Mouse (Mus musculus) megakaryocyte, embryonic 14.5 days (primary cell): Measurements from ENCODE around the gene Olfr1416.

Source experiments
- FLI1 ChIP-seq: IDR thresholded peaks from 2 replicates; pipeline ENCODE4 v1.6.1; 2012; ENCODE audit warnings: low read length, inconsistent platforms, mixed read lengths
- GATA1 ChIP-seq: IDR thresholded peaks from 3 replicates; pipeline ENCODE4 v1.6.1; 2012; ENCODE audit warnings: mixed read lengths, low read length, inconsistent platforms, borderline replicate concordance

DNA sequence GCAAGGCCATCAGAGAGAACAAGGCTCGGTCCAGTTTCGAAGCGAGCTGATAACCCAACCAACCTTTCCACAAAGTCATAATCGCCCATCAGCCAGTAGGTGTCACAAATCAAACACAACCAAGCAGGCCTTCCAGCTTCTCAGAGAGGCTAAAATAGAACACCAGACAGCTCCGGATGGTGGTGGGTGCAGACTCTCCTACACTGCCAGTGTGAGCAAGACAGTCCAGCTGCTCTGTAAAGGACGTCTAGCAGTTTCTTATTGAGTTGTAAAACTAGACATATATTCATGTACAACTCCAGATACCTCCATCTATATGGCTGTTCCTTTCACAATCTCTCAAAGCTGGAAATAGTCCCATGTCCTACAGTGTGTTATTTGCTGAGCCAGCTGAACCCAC is 34.1 kb upstream of the Olfr1416 start:
- TF ChIP-seq GATA1 (no peak), FLI1 (no peak)
